Mouse (Mus musculus): ENCODE results near the gene Dhrs9. TPM values are rescaled to one million over a fixed set of nuclear protein-coding genes. Genes with fewer than 3 reads are reported as not detected.

The Dhrs9 gene
- polyA plus RNA-seq, 1 experiment from 2014 or later = not detected

GRCm38 (mm10) chr2:69441656-69442055 is 61.4 kb downstream of the Dhrs9 start:
- Histone ChIP-seq H3K27ac (ENCODE audit: low read length) (no peak overlapping the region), H3K9me3 (replicated peaks; ENCODE audit: control insufficient read depth, low read length, poor library complexity, severe bottlenecking) (no peaks in the 10 kb centered on the region), H3K27me3 (ENCODE audit: control insufficient read depth, insufficient read depth, low read depth, low read length) (no peaks in the 10 kb centered on the region), H3K36me3 (ENCODE audit: control insufficient read depth, insufficient read depth, low read length) (no peaks in the 10 kb centered on the region), H3K4me1 (ENCODE audit: control insufficient read depth, insufficient read depth, low read length) (no peaks in the 10 kb centered on the region), H3K4me3 (ENCODE audit: low read depth, low read length) (no peak overlapping the region), H3K9ac (ENCODE audit: low read depth, low read length) (no peak overlapping the region), H3K4me2 (ENCODE audit: low read length) (no peak overlapping the region)
- 84% methylated on average over 3 of the region's 3 CpGs for WGBS
- ATAC-seq = no peak

GRCm38 (mm10) chr2:69445896-69446472 is 65.7 kb downstream of the Dhrs9 start:
- Histone ChIP-seq H3K27ac (ENCODE audit: low read length) (no peak overlapping the region), H3K27me3 (ENCODE audit: control insufficient read depth, insufficient read depth, low read depth, low read length) (no peaks in the 10 kb centered on the region), H3K9me3 (replicated peaks; ENCODE audit: control insufficient read depth, low read length, poor library complexity, severe bottlenecking) (no peaks in the 10 kb centered on the region), H3K4me2 (ENCODE audit: low read length) (no peak overlapping the region), H3K4me1 (ENCODE audit: control insufficient read depth, insufficient read depth, low read length) (no peaks in the 10 kb centered on the region), H3K9ac (ENCODE audit: low read depth, low read length) (no peak overlapping the region), H3K4me3 (ENCODE audit: low read depth, low read length) (no peak overlapping the region), H3K36me3 (ENCODE audit: control insufficient read depth, insufficient read depth, low read length) (no peaks in the 10 kb centered on the region)
- no peak for ATAC-seq
- 69% methylated on average over 4 of the region's 4 CpGs for WGBS

- H3K4me2 ChIP-seq (ENCODE audit: low read length) = no peak overlapping the region
- H3K9ac ChIP-seq (ENCODE audit: low read depth, low read length) = no peak overlapping the region
- H3K27ac ChIP-seq (ENCODE audit: low read length) = no peak overlapping the region
- H3K9me3 ChIP-seq (replicated peaks; ENCODE audit: control insufficient read depth, low read length, poor library complexity, severe bottlenecking) = no peaks in the 10 kb centered on the region
- 87% methylated on average over 4 of the region's 4 CpGs for WGBS
- H3K4me1 ChIP-seq (ENCODE audit: control insufficient read depth, insufficient read depth, low read length) = no peaks in the 10 kb centered on the region
- no peak overlapping the region for H3K4me3 ChIP-seq (ENCODE audit: low read depth, low read length)
- no peak for ATAC-seq
- no peaks in the 10 kb centered on the region for H3K27me3 ChIP-seq (ENCODE audit: control insufficient read depth, insufficient read depth, low read depth, low read length)
- H3K36me3 ChIP-seq (ENCODE audit: control insufficient read depth, insufficient read depth, low read length) = no peaks in the 10 kb centered on the region
Observed at GRCm38 (mm10) chr2:69448581-69448980, 68.3 kb downstream of the Dhrs9 start.

GRCm38 (mm10) chr2:69451128-69451527 is 70.9 kb downstream of the Dhrs9 start:
- Histone ChIP-seq H3K4me2 (ENCODE audit: low read length) (no peak overlapping the region), H3K4me1 (ENCODE audit: control insufficient read depth, insufficient read depth, low read length) (no peaks in the 10 kb centered on the region), H3K4me3 (ENCODE audit: low read depth, low read length) (no peak overlapping the region), H3K36me3 (ENCODE audit: control insufficient read depth, insufficient read depth, low read length) (no peaks in the 10 kb centered on the region), H3K9ac (ENCODE audit: low read depth, low read length) (no peak overlapping the region), H3K9me3 (replicated peaks; ENCODE audit: control insufficient read depth, low read length, poor library complexity, severe bottlenecking) (no peaks in the 10 kb centered on the region), H3K27ac (ENCODE audit: low read length) (no peak overlapping the region), H3K27me3 (ENCODE audit: control insufficient read depth, insufficient read depth, low read depth, low read length) (no peaks in the 10 kb centered on the region)
- no peak for ATAC-seq
- WGBS = 96% methylated on average over 5 of the region's 5 CpGs

Other genes with a start within 250 kb of the Dhrs9 start
- gene Nostrin, start 244.6 kb upstream of the Dhrs9 start, polyA plus RNA-seq (2015; fragmentation: Nextera tagmentation; extraction: Ambion mirVana) = 1.5 and 2.0 TPM in 2 replicates
- gene Spc25, start 174.3 kb upstream of the Dhrs9 start, polyA plus RNA-seq (2015; fragmentation: Nextera tagmentation; extraction: Ambion mirVana) = 18.9 and 25.6 TPM in 2 replicates
- not detected in 2 replicates for gene G6pc2, start 169.4 kb upstream of the Dhrs9 start, polyA plus RNA-seq (2015; fragmentation: Nextera tagmentation; extraction: Ambion mirVana)
- gene Abcb11, start 37.8 kb upstream of the Dhrs9 start, polyA plus RNA-seq (2015; fragmentation: Nextera tagmentation; extraction: Ambion mirVana) = not detected in 2 replicates
- 0.58 and 0.88 TPM in 2 replicates for gene Lrp2, start 205.6 kb downstream of the Dhrs9 start, polyA plus RNA-seq (2015; fragmentation: Nextera tagmentation; extraction: Ambion mirVana)